Mouse (Mus musculus) thymus, postnatal 36 days (tissue): ENCODE data around the gene 4930467E23Rik.
"Not testable (repeated sequence)": the region's sequence is repeated elsewhere in the genome, so short reads cannot be mapped to it uniquely, and the experiment has no call there.

Experiments used
- DNase-seq, 2 experiments: peaks; one replicate each; pipeline ENCODE4 v3.0.0; 2022; ENCODE audit warnings: mixed read lengths in 2 of 2

The 4930467E23Rik gene

GRCm38 (mm10) chr8:19711171-19711860, 18.1 kb upstream of the 4930467E23Rik start:
- not testable (repeated sequence) for DNase-seq

- not testable (repeated sequence) for DNase-seq
Observed at GRCm38 (mm10) chr8:19712227-19712750, 17.1 kb upstream of the 4930467E23Rik start.

- DNase-seq: not testable (repeated sequence)
Observed at GRCm38 (mm10) chr8:19712816-19713215, 16.6 kb upstream of the 4930467E23Rik start.

- DNase-seq: peak; percentile 15 to 22
Observed at GRCm38 (mm10) chr8:19713232-19713834, 16.0 kb upstream of the 4930467E23Rik start.

GRCm38 (mm10) chr8:19714426-19714825, 14.9 kb upstream of the 4930467E23Rik start:
- DNase-seq: not testable (repeated sequence)

- not testable (repeated sequence) for DNase-seq
Observed at GRCm38 (mm10) chr8:19715266-19715665, 14.1 kb upstream of the 4930467E23Rik start.

GRCm38 (mm10) chr8:19717851-19718250, 11.5 kb upstream of the 4930467E23Rik start:
- DNase-seq: not testable (repeated sequence)

GRCm38 (mm10) chr8:19719513-19719912, 9.9 kb upstream of the 4930467E23Rik start:
- not testable (repeated sequence) for DNase-seq

- DNase-seq: not testable (repeated sequence)
Observed at GRCm38 (mm10) chr8:19724871-19725270, 4.5 kb upstream of the 4930467E23Rik start.

- not testable (repeated sequence) for DNase-seq
Observed at GRCm38 (mm10) chr8:19751773-19752172, 22.4 kb downstream of the 4930467E23Rik start.

GRCm38 (mm10) chr8:19754178-19754577, 24.8 kb downstream of the 4930467E23Rik start:
- DNase-seq: not testable (repeated sequence)

- not testable (repeated sequence) for DNase-seq
Observed at GRCm38 (mm10) chr8:19754961-19755360, 25.6 kb downstream of the 4930467E23Rik start.

GRCm38 (mm10) chr8:19761660-19762059, 32.3 kb downstream of the 4930467E23Rik start:
- DNase-seq: not testable (repeated sequence)

- peak in 1 of 2 experiments; percentile 29 for DNase-seq
Observed at GRCm38 (mm10) chr8:19762860-19763592, 33.6 kb downstream of the 4930467E23Rik start.

- DNase-seq: peak in 1 of 2 experiments; percentile 47
Observed at GRCm38 (mm10) chr8:19765531-19765930, 36.2 kb downstream of the 4930467E23Rik start.

GRCm38 (mm10) chr8:19773461-19773860, 44.1 kb downstream of the 4930467E23Rik start:
- not testable (repeated sequence) for DNase-seq

GRCm38 (mm10) chr8:19776311-19776710, 46.9 kb downstream of the 4930467E23Rik start:
- not testable (repeated sequence) for DNase-seq

- DNase-seq: not testable (repeated sequence)
Observed at GRCm38 (mm10) chr8:19777500-19777899, 48.1 kb downstream of the 4930467E23Rik start.

- DNase-seq: not testable (repeated sequence)
Observed at GRCm38 (mm10) chr8:19778126-19778525, 48.8 kb downstream of the 4930467E23Rik start.

GRCm38 (mm10) chr8:19778891-19779290, 49.5 kb downstream of the 4930467E23Rik start:
- DNase-seq: not testable (repeated sequence)

GRCm38 (mm10) chr8:19780212-19780611, 50.8 kb downstream of the 4930467E23Rik start:
- not testable (repeated sequence) for DNase-seq

- not testable (repeated sequence) for DNase-seq
Observed at GRCm38 (mm10) chr8:19780658-19781057, 51.3 kb downstream of the 4930467E23Rik start.
